Mouse (Mus musculus) limb, embryonic 12.5 days (tissue): ENCODE measurements around the gene Flt4. TPM values are rescaled to one million over a fixed set of nuclear protein-coding genes. Genes with fewer than 3 reads are reported as not detected.

ENCODE experiments used
- ATAC-seq: fragments of 200-750 bp; cut with Nextera tagmentation; 2 replicates; pipeline ENCODE4 v1.8.0; 2017; ENCODE audit warnings: low read depth, moderate TSS enrichment; ENCODE audit not compliant: insufficient number of reproducible peaks, insufficient read depth, low FRiP score, low TSS enrichment
- H3K27ac ChIP-seq: fragments of 300-500 bp; sonication (generic); 2 replicates; pipeline ENCODE4 v1.5.1; 2016; ENCODE audit warnings: mild to moderate bottlenecking, moderate library complexity
- H3K27me3 ChIP-seq: fragments of 300-500 bp; sonication (generic); 2 replicates; pipeline ENCODE4 v1.6.1; 2016; ENCODE audit warnings: mild to moderate bottlenecking, moderate library complexity
- H3K36me3 ChIP-seq: fragments of 300-500 bp; sonication (generic); 2 replicates; pipeline ENCODE4 v1.6.1; 2016; ENCODE audit warnings: mild to moderate bottlenecking, moderate library complexity
- H3K4me1 ChIP-seq: fragments of 300-500 bp; sonication (generic); replicated peaks from 2 replicates; pipeline ENCODE4 v1.6.1; 2016
- H3K4me2 ChIP-seq: fragments of 300-500 bp; sonication (generic); 2 replicates; pipeline ENCODE4 v1.6.1; 2016; ENCODE audit warnings: mild to moderate bottlenecking, moderate library complexity
- H3K4me3 ChIP-seq: fragments of 300-500 bp; sonication (generic); replicated peaks from 2 replicates; pipeline ENCODE4 v1.5.1; 2016; ENCODE audit warnings: mild to moderate bottlenecking
- H3K9ac ChIP-seq: fragments of 300-500 bp; sonication (generic); replicated peaks from 2 replicates; pipeline ENCODE4 v1.6.1; 2016; ENCODE audit warnings: mild to moderate bottlenecking, moderate library complexity
- H3K9me3 ChIP-seq: fragments of 300-500 bp; sonication (generic); 2 replicates; pipeline ENCODE4 v1.6.1; 2016; ENCODE audit warnings: mild to moderate bottlenecking, moderate library complexity
- WGBS: fragments of 180-500 bp; shearing (Covaris S2); methylation state at CpG from one replicate; pipeline ENCODE4 v1.1.7; 2016; 5-methylcytosine and 5-hydroxymethylcytosine counted together
- polyA plus RNA-seq: library from polyadenylated mRNA; unstranded; fragments of >200 nt; fragmentation: Nextera tagmentation; extraction: Ambion mirVana; gene quantifications from 2 replicates; pipeline ENCODE4 v1.2.1, GENCODE M21; 2016

The Flt4 gene
- polyA plus RNA-seq, 1 experiment from 2014 or later, result 3.3 TPM

DNA sequence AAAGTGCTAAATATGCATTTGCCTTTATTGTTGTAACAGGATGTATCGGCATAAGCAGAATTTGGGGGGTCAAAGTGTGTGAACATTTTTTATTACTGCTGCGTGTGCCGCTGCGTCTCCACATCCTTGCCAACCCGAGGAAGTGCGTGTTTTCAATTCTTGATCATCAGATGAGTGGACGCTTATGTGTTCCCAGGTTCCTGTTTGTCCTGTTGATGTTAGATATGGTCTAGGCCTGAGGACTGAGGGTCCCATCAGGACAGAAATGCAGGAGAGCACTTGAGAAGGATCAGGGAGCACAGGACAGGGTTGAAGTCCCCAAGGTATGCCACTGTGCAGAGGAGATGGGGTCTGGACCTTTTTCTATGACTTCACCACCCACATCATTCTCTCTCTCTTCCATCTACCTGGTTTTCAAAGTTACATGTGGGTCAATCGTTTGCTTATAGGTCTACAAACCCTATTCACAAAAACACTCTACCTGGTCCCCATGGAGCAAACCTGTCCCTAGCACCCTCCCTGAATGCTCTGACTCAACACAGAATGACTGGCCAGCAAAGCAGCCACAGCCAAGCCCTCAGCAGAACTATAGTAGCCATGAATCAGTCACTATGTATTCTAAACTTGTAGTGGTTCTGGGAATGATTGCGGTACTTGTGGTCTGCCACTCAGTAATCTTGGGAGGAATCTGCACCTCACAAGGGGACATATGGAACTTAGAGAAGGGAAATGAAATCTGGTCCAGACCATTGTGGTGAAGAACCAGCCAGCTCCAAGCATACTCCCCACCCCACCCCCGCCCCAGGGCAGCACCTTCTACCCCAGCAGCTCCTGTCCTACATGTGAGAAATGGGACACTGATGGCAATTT lies 7.0 kb downstream of the Flt4 start:
- H3K4me1 ChIP-seq, result no peaks in the 10 kb centered on the region
- H3K9ac ChIP-seq, result no peak overlapping the region
- H3K9me3 ChIP-seq, result no peaks in the 10 kb centered on the region
- H3K4me3 ChIP-seq, result no peak overlapping the region
- peaks cover 41% of the 10 kb centered on the region for H3K27me3 ChIP-seq
- H3K4me2 ChIP-seq, result no peak overlapping the region
- no peaks in the 10 kb centered on the region for H3K36me3 ChIP-seq
- WGBS, result 89% methylated on average over 10 of the region's 10 CpGs
- no peak for ATAC-seq
- H3K27ac ChIP-seq, result no peak overlapping the region

DNA sequence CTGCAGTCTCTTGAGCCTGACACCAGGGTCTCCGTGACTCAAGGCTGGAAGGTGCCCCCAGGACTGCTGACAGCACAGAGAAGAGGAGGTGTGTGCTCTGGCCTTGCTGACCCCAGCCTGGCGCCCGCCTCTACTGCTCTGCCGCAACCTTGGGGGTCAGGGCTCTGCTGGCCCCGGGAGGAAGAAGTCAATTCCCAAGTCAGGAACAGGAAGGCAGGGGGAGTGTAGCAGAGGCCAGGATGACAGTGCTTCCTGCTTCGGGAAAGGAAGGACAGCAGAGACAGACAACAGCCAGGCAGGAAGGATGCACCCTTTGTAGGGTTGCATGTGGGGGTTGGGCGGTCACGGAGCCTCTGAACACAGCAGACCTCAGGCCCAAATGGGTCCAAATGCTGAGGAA lies 9.4 kb downstream of the Flt4 start:
- H3K27me3 ChIP-seq, result peaks cover 24% of the 10 kb centered on the region
- H3K36me3 ChIP-seq, result no peaks in the 10 kb centered on the region
- ATAC-seq, result no peak
- WGBS, result 75% methylated on average over 8 of the region's 8 CpGs
- no peak overlapping the region for H3K4me2 ChIP-seq
- H3K4me3 ChIP-seq, result no peak overlapping the region
- no peak overlapping the region for H3K9ac ChIP-seq
- no peaks in the 10 kb centered on the region for H3K4me1 ChIP-seq
- no peak overlapping the region for H3K27ac ChIP-seq
- H3K9me3 ChIP-seq, result no peaks in the 10 kb centered on the region

DNA sequence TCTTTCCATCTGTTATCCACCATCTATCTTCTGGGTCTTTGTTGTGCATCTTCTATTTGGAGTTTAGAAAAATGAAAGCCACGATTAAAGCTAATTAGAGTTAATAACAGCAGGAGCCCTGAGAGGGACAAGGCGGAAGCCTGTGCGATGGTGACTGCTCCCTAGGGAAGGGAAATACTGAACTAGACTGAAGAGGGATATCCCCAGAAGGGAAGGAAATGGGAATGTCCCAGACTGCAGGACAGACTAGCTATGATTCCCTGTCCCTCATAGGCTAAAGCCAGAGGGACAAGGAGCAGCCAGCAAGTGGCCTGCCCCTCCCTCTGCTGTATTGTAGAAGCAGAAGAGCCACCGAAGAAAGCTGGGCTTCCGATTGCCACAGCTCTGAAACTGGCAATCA lies 12.9 kb downstream of the Flt4 start:
- H3K4me1 ChIP-seq, result no peaks in the 10 kb centered on the region
- no peak for ATAC-seq
- WGBS, result 83% methylated on average over 5 of the region's 5 CpGs
- H3K27ac ChIP-seq, result no peak overlapping the region
- peaks cover 5% of the 10 kb centered on the region; the same call in 1 of the 2 replicates for H3K27me3 ChIP-seq
- no peak overlapping the region for H3K9ac ChIP-seq
- H3K9me3 ChIP-seq, result no peaks in the 10 kb centered on the region
- H3K36me3 ChIP-seq, result no peaks in the 10 kb centered on the region
- H3K4me2 ChIP-seq, result no peak overlapping the region
- H3K4me3 ChIP-seq, result no peak overlapping the region

DNA sequence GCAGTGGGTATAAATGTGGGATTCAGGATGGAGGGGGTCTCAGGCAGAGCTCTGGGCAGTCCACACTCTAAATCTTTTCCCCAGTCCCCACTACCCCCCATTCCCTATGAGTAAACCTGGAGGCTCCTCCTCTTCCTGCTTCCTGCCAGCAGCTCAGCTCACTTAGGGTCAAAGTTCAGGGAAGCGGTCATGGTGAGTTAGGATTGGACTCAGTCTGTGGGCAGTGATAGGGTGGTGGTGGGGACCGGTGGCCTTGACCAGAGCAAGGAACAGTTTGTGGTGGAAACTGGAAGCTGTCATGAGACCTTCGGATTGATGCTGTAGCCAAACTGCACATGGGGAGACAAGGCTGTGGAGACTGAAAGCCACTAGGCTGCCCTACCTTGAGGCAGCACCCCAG lies 15.1 kb downstream of the Flt4 start:
- ATAC-seq, result no peak
- H3K27me3 ChIP-seq, result 0 out of 2 replicates have a peak, but pooled peaks cover 5% of the 10 kb centered on the region
- no peaks in the 10 kb centered on the region for H3K9me3 ChIP-seq
- H3K4me1 ChIP-seq, result no peaks in the 10 kb centered on the region
- H3K27ac ChIP-seq, result no peak overlapping the region
- no peaks in the 10 kb centered on the region for H3K36me3 ChIP-seq
- 81% methylated on average over 3 of the region's 3 CpGs for WGBS
- no peak overlapping the region for H3K4me2 ChIP-seq
- no peak overlapping the region for H3K9ac ChIP-seq
- no peak overlapping the region for H3K4me3 ChIP-seq

DNA sequence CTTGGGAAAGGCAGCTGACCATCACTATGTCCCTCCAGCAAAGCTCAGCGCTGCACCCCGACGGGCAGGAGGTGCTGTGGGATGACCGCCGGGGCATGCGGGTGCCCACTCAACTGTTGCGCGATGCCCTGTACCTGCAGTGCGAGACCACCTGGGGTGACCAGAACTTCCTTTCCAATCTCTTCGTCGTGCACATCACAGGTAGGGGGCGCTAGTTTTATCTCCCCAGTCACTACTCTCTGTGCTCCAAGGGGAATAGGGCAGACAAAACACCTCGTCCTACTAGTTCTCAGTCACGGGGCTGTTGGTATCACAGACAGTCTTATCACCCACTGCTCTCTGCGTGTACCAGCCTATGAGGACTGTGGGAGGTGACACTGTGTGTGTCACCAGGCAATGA lies 16.8 kb downstream of the Flt4 start:
- Histone ChIP-seq H3K4me2 (no peak overlapping the region), H3K9me3 (no peaks in the 10 kb centered on the region), H3K27me3 (peaks cover 9% of the 10 kb centered on the region; the same call in 1 of the 2 replicates), H3K9ac (no peak overlapping the region), H3K4me3 (no peak overlapping the region), H3K27ac (no peak overlapping the region), H3K36me3 (no peaks in the 10 kb centered on the region), H3K4me1 (no peaks in the 10 kb centered on the region)
- WGBS, result 63% methylated on average over 15 of the region's 15 CpGs
- no peak for ATAC-seq

DNA sequence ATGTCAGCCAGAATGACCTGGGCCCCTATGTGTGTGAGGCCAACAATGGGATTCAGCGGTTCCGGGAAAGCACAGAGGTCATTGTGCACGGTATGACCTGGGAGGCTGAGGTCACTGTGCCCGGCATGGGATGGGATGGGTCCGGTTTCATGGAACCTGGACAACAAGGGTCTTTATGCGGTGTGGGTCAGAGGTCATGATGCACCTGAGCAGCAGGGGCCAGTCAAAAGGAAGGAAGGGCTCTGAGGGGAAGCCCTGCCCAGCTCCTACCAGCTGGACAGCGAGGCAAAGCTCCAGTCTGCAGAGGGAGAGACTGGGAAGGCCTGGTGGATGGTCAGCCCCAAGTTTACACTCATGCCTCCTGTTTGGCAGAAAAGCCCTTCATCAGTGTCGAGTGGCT lies 17.7 kb downstream of the Flt4 start:
- H3K4me3 ChIP-seq, result no peak overlapping the region
- H3K36me3 ChIP-seq, result no peaks in the 10 kb centered on the region
- no peak overlapping the region for H3K27ac ChIP-seq
- WGBS, result 81% methylated on average over 8 of the region's 8 CpGs
- H3K9me3 ChIP-seq, result no peaks in the 10 kb centered on the region
- H3K27me3 ChIP-seq, result peaks cover 16% of the 10 kb centered on the region; the same call in 1 of the 2 replicates
- H3K9ac ChIP-seq, result no peak overlapping the region
- no peaks in the 10 kb centered on the region for H3K4me1 ChIP-seq
- no peak overlapping the region for H3K4me2 ChIP-seq
- ATAC-seq, result no peak

DNA sequence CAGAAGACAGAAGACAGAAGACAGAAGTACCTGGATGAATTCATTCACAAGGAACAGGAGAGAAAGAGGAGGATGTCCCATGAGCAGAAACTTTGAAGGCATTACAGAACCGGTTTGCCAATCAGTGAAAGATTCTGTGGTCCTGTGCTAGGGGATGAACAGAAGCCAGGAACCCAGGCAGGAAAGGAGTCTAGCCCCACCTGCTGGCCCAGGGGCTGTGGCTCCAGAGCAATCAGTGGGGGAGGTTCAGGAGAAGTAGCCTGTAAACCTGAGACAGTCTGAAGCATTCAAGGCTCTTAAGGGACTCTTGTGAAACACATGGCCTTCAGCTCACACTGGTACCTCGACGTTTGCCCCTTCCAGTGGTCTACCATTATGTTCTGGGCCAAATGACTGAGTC lies 22.1 kb downstream of the Flt4 start:
- no peak overlapping the region for H3K4me3 ChIP-seq
- H3K9me3 ChIP-seq, result no peaks in the 10 kb centered on the region
- no peaks in the 10 kb centered on the region for H3K36me3 ChIP-seq
- no peak overlapping the region for H3K27ac ChIP-seq
- peaks cover 6% of the 10 kb centered on the region; the same call in 1 of the 2 replicates for H3K4me1 ChIP-seq
- H3K4me2 ChIP-seq, result no peak overlapping the region
- H3K27me3 ChIP-seq, result peaks cover 60% of the 10 kb centered on the region
- ATAC-seq, result no peak
- 30% methylated on average over 3 of the region's 3 CpGs for WGBS
- no peak overlapping the region for H3K9ac ChIP-seq

DNA sequence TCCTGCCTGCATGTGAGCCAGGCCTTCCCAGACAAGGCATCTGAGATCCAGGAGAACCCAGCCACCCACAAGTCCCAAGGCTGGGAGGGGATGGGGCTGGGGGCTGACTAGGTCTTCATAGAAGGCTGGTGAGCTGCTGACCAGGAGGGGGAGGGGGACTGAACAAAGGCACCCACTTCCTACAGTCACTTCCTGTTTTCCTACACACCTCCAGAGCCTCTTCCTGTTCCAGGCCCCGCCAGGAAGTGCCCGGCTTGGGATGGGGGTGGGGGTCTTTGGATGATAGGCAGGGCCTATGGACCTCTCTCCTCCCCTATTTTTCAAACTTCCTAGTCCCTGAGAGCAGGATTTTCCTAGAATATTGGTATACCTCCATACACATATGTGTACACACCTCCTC lies 23.2 kb downstream of the Flt4 start:
- no peak for ATAC-seq
- Histone ChIP-seq H3K27ac (no peak overlapping the region), H3K4me2 (no peak overlapping the region), H3K4me3 (no peak overlapping the region), H3K27me3 (peaks cover 65% of the 10 kb centered on the region), H3K9me3 (no peaks in the 10 kb centered on the region), H3K9ac (no peak overlapping the region), H3K4me1 (peaks cover 6% of the 10 kb centered on the region; the same call in 1 of the 2 replicates), H3K36me3 (no peaks in the 10 kb centered on the region)
- 78% methylated on average over 2 of the region's 2 CpGs for WGBS

DNA sequence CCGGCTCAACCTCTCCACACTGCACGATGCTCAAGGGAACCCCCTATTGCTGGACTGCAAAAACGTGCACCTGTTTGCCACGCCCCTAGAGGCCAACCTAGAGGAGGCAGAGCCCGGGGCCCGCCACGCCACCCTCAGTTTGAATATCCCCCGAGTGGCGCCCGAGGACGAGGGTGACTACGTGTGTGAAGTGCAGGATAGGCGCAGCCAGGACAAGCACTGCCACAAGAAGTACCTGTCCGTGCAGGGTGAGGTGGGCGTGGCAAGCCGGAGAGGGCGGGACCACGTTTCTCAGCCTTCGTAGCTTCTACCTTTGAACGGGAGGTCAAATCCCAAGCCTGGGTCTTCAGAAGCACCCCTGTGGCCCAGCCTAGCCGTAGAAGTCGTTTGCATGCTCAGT lies 25.0 kb downstream of the Flt4 start:
- Histone ChIP-seq H3K4me2 (peak overlapping the region; percentile 32), H3K4me1 (peaks cover 6% of the 10 kb centered on the region; the same call in 1 of the 2 replicates), H3K9ac (no peak overlapping the region), H3K9me3 (no peaks in the 10 kb centered on the region), H3K27me3 (peaks cover 78% of the 10 kb centered on the region), H3K27ac (no peak overlapping the region), H3K4me3 (peak overlapping the region; percentile 12; the same call in 1 of the 2 replicates), H3K36me3 (no peaks in the 10 kb centered on the region)
- ATAC-seq, result 0 out of 2 replicates have a peak, but pooled peaks have one; percentile 9
- 7% methylated on average over 22 of the region's 22 CpGs for WGBS

DNA sequence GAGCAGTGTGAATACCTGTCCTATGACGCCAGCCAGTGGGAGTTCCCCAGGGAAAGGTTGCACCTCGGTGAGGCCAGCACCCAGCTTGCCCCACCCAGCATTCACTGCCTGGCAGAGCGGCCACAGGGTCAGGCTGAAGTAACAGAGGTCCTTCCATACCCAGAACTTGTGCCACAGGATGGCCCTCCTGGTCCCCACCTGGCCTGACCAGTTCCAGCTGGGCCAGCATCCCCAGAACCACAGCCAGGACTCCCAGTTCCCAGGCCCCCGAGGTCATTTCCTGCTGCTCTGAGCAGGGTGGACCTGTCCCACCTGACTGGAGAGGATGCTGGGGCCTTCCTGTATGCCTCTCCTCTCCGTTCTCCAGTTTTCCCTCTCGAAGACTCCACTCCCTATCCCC lies 26.6 kb downstream of the Flt4 start:
- Histone ChIP-seq H3K4me1 (peaks cover 6% of the 10 kb centered on the region; the same call in 1 of the 2 replicates), H3K4me2 (no peak overlapping the region), H3K9ac (no peak overlapping the region), H3K27ac (no peak overlapping the region), H3K36me3 (no peaks in the 10 kb centered on the region), H3K27me3 (peaks cover 74% of the 10 kb centered on the region), H3K9me3 (no peaks in the 10 kb centered on the region), H3K4me3 (no peak overlapping the region)
- WGBS, result 62% methylated on average over 6 of the region's 6 CpGs
- no peak for ATAC-seq

DNA sequence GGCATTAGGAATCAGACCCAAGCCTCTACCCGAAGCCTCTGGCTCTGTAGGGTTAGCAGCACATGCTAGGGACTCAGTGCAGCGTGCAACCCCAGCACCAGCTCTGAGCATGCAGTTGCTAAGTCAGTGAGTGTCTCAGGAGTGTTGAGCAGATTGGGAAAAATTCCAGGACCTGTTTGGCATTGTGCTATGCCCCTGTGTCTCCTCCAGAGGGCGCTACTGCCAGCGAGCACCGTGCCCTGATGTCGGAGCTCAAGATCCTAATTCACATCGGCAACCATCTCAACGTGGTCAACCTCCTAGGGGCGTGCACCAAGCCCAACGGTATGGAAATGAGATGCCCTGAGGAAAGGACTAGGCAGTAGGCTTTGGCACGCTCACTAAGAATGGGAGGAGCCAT lies 27.4 kb downstream of the Flt4 start:
- WGBS, result 3% methylated on average over 11 of the region's 11 CpGs
- ATAC-seq, result no peak; the same call in 1 of the 2 replicates
- Histone ChIP-seq H3K4me3 (no peak overlapping the region), H3K9me3 (no peaks in the 10 kb centered on the region), H3K9ac (no peak overlapping the region), H3K36me3 (no peaks in the 10 kb centered on the region), H3K27ac (no peak overlapping the region), H3K27me3 (peaks cover 70% of the 10 kb centered on the region), H3K4me1 (peaks cover 6% of the 10 kb centered on the region; the same call in 1 of the 2 replicates), H3K4me2 (peak overlapping the region; percentile 11; the same call in 1 of the 2 replicates)
